Mouse (Mus musculus): ENCODE results near the gene Bola2.
"Not testable (repeated sequence)": the region's sequence is repeated elsewhere in the genome, so short reads cannot be mapped to it uniquely, and the experiment has no call there.

The Bola2 gene

DNA sequence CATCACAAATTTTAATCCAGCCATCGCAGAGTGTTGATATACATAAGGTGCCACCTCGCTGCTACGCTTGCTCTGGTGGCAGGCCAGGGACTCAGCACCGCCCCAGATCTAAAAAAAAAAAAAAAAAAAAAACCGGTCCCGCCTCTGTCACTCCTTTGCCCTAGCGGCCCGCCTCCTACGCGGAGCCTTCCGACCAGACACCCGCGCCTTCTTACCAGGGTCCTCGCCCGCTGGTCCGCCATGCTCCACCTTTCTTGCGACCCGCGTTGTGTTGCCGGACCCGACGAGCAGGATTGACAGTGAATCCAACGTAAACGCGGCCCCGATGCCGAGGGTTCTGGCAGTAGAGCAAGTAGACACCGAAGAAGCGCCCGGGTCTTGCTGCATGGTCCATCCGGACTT is at the start of gene Bola2:
Gene Bola2 (plus strand): TSS at position 192 of the 402 bp plus-strand sequence.
- DNase-seq: peak; percentile 75 to 91

DNA sequence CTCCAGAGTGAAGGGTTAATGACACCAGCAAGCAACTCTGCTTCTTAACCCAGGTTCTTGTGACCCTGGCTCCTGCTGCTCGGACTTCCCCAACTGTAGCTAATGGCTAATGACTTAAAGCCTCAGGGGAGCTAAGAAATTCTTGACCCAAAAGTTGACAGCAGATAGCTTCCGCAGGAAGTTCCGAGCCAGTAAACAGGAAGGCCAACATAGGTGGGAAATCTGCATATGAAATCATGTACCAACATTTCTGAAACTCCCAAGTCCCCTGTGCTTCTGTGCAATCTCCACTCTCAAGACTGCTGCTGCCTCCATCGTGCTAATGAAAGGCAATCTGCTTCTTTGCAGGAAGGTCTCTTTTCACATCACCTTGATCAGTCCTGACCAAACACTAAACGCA is 49.5 kb upstream of the Bola2 start:
- peak; percentile 28 to 49 for DNase-seq

DNA sequence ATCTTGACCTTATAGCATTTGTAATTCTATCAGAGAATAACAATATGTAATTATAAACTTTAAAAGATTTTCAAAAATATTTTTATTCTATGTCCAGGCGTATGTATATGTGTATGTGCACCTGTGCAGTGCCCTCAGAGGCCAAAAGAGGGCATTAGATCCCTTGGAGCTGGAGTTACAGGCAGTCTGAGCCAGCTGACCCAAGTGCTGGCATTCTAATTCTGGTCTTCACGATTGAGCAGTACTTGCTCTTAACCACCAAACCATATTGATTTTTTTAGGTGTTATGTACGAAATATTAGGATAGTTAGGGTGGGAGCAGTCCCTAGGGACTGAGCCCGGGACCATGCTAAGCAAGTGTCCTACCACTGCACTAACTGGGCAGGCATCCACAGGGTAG is 46.7 kb upstream of the Bola2 start:
- DNase-seq: no peak

DNA sequence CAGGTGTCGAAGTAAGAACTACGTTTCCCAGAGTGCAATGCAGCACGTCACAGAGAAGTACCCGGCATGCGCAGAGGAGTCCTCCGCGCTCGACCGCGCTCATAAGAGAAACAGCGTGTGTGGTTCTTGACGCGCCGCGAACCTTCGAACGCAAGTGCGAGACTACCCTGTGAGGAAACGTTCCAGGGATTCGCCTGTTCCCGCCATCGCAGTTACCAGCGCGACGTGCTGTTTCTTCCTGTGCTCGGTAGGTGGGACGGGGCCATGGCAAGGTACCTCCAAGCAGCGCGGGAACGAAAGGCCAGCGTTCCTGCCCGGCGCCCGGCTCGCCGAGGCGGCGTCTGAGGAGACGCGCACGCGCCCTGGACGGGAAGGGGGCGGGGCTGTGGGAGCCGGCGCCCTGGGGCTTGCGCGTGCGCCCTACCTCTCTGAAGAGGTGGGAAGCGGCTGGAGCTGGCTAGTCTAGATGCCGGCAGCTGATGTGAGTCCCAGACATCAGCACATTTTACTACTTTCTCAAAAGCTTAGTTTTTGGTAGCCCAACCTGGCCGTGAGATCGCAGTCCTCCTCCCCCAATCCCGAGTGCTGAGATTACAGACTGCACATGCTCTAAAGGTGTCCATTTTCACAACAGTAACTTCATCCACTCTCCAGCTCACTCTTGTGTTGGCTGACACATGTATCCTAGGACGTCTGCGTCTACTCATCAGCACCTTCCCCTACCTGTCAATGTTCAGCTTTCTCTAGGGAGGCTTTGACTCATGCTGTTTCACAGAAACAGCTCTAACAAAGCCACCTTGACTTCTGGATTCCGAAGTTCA is 45.8 kb upstream of the Bola2 start, which contains the start of gene Sgf29:
Gene Sgf29 (plus strand): TSS at position 79 of the 821 bp plus-strand sequence.
- DNase-seq: peak; percentile 94 to 96

GRCm38 (mm10) chr7:126650852-126651251 is 44.3 kb upstream of the Bola2 start:
- no peak for DNase-seq

- no peak for DNase-seq
These were observed 41.2 kb upstream of the Bola2 start for GRCm38 (mm10) chr7:126653991-126654390.

DNA sequence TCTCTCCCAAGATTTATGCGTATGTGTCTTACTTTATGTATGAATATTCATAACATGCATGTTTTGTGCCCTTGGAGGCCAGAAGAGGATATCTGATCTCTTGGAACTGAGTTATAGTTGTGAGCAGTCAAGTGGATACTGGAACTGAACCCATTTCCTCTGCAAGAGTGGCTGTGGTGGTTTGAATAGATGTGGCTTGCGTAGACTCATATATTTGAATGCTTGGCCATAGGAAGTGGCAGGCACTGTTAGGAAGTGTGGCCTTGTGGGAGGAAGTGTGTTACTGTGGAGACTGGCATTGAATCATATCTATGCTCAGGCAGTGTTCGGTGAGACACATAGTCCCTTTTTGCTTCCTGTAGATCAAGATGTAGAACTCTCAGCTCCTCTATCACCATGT is 39.5 kb upstream of the Bola2 start:
- DNase-seq: no peak

DNA sequence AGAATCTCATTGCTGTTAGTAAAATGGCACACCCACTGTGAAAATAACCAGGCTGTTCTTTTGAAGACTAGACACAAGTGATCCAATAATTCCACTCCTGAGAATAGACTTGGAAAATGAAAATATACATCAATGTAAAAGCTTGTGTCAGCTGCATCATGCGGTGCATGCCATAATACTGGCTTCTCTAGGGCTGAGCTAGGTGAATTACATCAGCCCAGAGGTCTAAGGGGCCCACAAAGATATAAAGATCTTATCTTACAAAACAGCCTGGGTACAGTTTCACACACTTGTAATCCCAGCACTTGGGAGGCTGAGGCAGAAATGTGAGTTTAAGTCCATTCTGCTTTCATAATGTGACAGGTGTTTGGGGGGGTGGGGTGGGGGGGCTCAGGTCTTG is 37.7 kb upstream of the Bola2 start:
- DNase-seq: no peak

DNA sequence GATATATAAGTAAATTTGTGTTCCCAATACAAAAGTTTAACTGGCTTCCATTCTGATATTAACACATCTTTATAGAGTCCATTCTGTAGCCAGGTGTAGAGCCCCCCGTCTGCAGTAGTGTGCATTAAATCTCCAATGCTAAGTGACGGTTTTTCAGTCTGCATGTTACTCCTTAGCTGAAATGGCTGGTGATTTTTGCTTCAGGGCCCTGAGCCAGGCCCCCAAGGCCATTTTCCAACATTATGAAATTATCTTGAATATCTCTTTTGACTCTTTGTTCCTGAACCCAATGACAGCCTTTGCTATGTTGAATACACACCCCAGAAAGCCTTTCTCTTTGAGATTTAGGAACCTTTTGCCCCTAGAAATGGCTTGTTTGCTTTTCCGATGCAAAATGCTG is 35.4 kb upstream of the Bola2 start:
- no peak for DNase-seq

DNA sequence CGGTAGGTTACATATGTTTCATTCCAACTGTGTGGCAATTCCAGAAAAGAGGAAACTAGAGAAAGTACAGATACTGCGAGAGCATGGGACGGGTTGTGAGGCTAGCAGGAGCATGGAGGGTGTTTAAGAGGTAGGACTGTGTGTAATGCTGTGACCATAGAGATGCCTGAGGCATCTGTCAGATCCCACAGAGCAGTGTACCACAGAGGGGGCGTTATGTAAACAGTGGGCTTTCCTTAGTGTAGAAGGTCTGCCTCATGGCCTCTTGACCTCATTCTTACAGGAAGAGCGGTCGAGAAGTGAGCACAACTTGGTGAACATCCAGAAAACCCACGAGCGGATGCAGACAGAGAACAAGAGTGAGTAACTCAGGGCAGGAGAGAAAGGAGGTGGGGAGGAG is 31.6 kb upstream of the Bola2 start:
- DNase-seq: no peak

DNA sequence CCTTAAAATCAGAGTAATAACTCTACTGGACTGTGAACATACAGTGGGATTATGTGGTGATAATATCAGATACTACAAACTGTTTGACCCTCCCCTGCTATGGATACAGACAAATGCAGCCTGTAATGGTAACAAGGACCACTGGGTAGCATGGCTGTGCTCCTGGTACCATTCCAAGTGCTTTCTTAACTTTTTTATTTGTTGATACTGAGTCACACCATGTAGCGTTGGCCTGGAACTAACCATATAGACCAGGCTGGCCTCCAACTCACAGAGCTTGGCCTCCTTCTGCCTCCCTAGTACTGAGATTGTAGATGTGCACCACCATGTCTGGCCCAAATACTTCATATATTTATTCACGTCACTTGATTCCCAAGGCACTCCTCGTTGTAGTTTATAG is 29.9 kb upstream of the Bola2 start:
- peak in 1 of 2 experiments; percentile 53 for DNase-seq

- DNase-seq: no peak
These were observed 27.6 kb upstream of the Bola2 start for GRCm38 (mm10) chr7:126667495-126668090.

- DNase-seq: peak in 1 of 2 experiments; percentile 39
These were observed 26.7 kb upstream of the Bola2 start for GRCm38 (mm10) chr7:126668452-126668851.

DNA sequence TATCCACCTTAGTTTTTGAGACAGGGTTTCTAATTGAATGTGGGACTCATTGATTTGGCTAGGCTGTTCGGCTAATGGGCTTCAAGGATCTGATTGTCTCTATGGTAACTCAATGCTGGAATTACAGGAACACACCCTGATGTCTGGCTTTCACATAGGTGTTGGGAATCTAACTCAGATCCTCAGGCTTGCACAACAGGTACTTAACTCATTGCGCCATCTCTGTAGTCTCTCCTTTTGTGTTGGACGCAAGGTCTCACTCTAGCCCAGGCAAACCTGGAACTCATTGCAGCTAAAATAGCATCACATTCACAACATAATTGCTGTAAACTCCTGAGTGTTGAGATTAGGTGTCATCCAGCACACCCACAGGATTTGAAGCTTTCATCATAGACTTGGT is 25.0 kb upstream of the Bola2 start:
- DNase-seq: no peak

DNA sequence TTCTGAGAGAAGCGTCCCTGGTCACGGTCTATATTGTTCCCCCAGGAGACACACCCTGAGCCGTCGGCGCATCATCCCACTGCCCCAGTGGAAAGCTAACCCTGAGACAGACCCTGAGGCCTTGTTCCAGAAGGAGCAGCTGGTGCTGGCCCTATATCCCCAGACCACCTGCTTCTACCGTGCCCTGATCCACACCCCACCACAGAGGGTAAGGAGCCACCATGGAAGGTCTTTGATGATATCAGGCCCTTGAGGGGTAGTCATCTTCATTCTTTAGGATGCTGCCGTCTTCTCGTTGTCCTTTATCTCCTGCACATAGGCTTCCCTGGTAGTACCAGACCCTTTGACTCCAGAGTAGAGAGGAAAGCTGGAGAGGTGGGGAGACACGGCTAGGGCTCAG is 23.1 kb upstream of the Bola2 start:
- DNase-seq: no peak

GRCm38 (mm10) chr7:126675104-126675503 is 20.1 kb upstream of the Bola2 start:
- DNase-seq: peak in 1 of 2 experiments; percentile 50

DNA sequence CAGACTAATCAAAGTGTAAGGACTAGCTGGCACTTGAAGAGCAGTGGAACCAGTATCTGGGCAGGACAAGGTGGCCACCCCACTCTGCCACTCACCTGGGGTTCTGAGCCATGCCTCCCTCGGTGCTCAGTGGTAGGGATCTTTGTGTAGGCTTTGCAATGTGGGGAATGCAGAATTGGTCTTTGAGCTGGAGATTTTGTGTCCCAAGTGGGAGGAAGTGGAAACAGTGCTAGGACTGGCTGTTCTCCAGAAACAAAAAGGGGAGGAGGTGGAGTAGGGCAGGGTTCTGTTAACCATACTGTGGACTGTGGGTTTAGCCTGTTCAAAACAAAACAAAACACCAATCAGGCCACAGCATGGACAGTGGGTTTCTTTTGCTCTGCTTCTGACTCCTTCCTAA is 19.0 kb upstream of the Bola2 start, which contains the start of gene Sult1a1:
Gene Sult1a1 (minus strand): TSS at position 226 of the 400 bp plus-strand sequence.
- peak; percentile 75 to 89 for DNase-seq

- DNase-seq: peak in 1 of 2 experiments; percentile 64
These were observed 18.5 kb upstream of the Bola2 start for GRCm38 (mm10) chr7:126676631-126677220.

- DNase-seq: peak; percentile 67 to 72
These were observed 16.5 kb upstream of the Bola2 start for GRCm38 (mm10) chr7:126678545-126679341.

DNA sequence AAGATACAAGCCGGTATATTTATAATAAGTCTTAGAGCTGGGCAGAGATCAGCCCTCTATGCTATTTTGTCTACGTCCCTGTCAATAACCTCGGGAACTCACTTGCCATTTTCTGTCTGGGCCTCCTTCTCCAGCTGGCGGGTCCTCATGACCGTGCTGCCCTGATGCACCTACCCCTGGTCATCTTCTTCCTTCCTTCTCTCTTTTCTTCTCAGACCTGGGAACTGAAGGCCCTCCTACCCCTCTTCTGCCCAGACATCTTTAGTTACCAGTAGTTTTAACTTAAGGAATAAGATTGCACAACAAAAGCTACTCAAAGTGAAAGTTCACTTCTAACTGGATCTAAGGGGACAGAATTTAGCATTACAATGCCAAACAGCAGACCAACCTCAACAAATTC is 15.5 kb upstream of the Bola2 start:
- no peak for DNase-seq

GRCm38 (mm10) chr7:126681221-126681620 is 14.0 kb upstream of the Bola2 start:
- DNase-seq: peak; percentile 71 to 73

- not testable (repeated sequence) for DNase-seq
These were observed 7.0 kb upstream of the Bola2 start for GRCm38 (mm10) chr7:126688156-126688555.

GRCm38 (mm10) chr7:126689021-126689420 is 6.2 kb upstream of the Bola2 start:
- DNase-seq: no peak

Data from kidney, postnatal 25 days (tissue).